Mouse (Mus musculus) lung, adult 2 months (tissue): ENCODE data around the gene Sigirr.

ENCODE experiments used
- CTCF ChIP-seq: fragments of 200-500 bp; IDR thresholded peaks from 2 replicates; pipeline ENCODE4 v1.5.1; 2011; ENCODE audit warnings: mild to moderate bottlenecking, low read length, control low read depth; ENCODE audit not compliant: insufficient read depth
- POLR2A ChIP-seq: fragments of 200-500 bp; IDR thresholded peaks from 2 replicates; pipeline ENCODE4 v1.6.1; 2011; ENCODE audit warnings: low read depth, mild to moderate bottlenecking, control low read depth, low read length, borderline replicate concordance; ENCODE audit errors: extremely low read depth

DNA sequence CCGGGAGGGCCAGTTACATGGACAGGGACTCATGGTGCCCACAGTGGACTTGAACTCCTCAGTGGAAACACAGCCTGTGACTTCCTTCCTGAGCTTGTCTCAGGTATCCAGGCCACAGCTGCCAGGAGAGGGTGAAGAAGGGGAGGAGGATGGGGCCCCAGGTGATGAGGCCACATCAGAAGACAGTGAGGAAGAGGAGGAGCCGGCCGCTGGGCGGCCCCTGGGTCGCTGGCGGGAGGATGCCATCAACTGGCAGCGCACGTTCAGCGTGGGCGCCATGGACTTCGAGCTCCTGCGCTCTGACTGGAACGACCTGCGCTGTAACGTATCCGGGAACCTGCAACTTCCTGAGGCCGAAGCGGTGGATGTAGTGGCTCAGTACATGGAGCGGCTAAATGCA is 32.0 kb downstream of the Sigirr start:
- TF ChIP-seq POLR2A (no peak), CTCF (no peak)
